Mouse (Mus musculus) MEL (cell line): ENCODE data around the gene Numa1.

Experiments used
- BHLHE40 ChIP-seq: IDR thresholded peaks from 2 replicates; pipeline ENCODE4 v1.6.1; 2012; ENCODE audit warnings: low read depth, mild to moderate bottlenecking, inconsistent platforms, low read length, improper control_type of control experiment, borderline replicate concordance
- CHD2 ChIP-seq: IDR thresholded peaks from 2 replicates; pipeline ENCODE4 v1.6.1; 2011; ENCODE audit warnings: low read length, improper control_type of control experiment
- CTCF ChIP-seq, 3 experiments: IDR thresholded peaks in 2 of 3; conservative IDR thresholded peaks in 1 of 3; 2 replicates each; pipeline ENCODE4 v1.5.1; 2011 to 2012; ENCODE audit warnings: low read length in 3 of 3, low read depth in 2 of 3, mild to moderate bottlenecking in 2 of 3, improper control_type of control experiment in 1 of 3, inconsistent platforms in 1 of 3, mixed read lengths in 1 of 3, moderate library complexity in 1 of 3; ENCODE audit not compliant: control insufficient read depth in 1 of 3, insufficient read depth in 1 of 3, poor library complexity in 1 of 3, severe bottlenecking in 1 of 3
- ELF1 ChIP-seq: IDR thresholded peaks from 2 replicates; pipeline ENCODE4 v1.6.1; 2014; ENCODE audit warnings: low read depth, mild to moderate bottlenecking, inconsistent platforms, low read length, improper control_type of control experiment, moderate library complexity
- GATA1 ChIP-seq: IDR thresholded peaks from 2 replicates; pipeline ENCODE4 v1.6.1; 2011; ENCODE audit warnings: low read depth, low read length, improper control_type of control experiment
- MAFK ChIP-seq: IDR thresholded peaks from 2 replicates; pipeline ENCODE4 v1.6.1; 2011; ENCODE audit warnings: low read depth, mild to moderate bottlenecking, low read length, improper control_type of control experiment, borderline replicate concordance
- POLR2A ChIP-seq, 2 experiments: IDR thresholded peaks; 2 replicates each; pipeline ENCODE4 v1.6.1; 2011 to 2012; ENCODE audit warnings: low read length in 2 of 2, mild to moderate bottlenecking in 2 of 2, control low read depth in 1 of 2, improper control_type of control experiment in 1 of 2, low read depth in 1 of 2, moderate library complexity in 1 of 2; ENCODE audit not compliant: control insufficient read depth in 1 of 2, insufficient read depth in 1 of 2, poor library complexity in 1 of 2
- TAL1 ChIP-seq: IDR thresholded peaks from 2 replicates; pipeline ENCODE4 v1.6.1; 2012; ENCODE audit warnings: mild to moderate bottlenecking, inconsistent platforms, low read length, moderate library complexity, mixed read lengths
- UBTF ChIP-seq: IDR thresholded peaks from 2 replicates; pipeline ENCODE4 v1.6.1; 2012; ENCODE audit warnings: low read depth, mild to moderate bottlenecking, inconsistent platforms, low read length, improper control_type of control experiment, moderate library complexity, borderline replicate concordance; ENCODE audit not compliant: insufficient read depth
- USF1 ChIP-seq: IDR thresholded peaks from 2 replicates; pipeline ENCODE4 v1.6.1; 2014; ENCODE audit warnings: low read depth, mild to moderate bottlenecking, inconsistent platforms, low read length, improper control_type of control experiment, moderate library complexity

DNA sequence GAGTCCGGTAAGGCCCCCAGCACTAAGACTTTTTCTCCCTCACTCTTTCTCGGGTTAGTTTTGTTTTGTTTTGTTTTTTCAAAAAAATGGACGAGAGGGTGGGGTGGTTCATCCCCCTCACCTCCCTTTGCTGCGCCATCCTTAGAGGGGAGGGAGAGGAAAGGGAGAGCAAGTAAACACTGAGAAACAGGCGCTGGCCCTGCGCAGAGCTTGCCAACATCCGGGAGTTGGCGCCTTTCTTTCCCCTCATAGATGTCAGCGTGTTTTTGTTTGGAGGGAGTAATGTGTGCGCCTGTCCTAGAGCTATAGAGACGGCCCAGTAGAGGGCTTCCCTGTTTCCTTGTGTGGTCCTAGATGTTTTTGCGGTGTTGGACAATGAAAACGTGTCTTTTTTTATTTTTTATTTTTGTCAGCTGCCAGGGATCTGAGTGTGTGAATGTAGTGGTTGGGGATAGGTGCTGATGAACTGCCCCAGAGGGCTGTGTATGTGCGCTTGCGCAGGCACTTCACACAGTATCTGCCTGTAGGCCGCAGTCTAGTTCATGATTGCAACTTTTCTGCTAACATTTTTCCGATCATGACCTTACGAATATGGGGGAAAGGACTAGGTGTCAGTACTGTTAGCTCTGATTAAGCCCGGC is 37.0 kb downstream of the Numa1 start:
- TF ChIP-seq GATA1 = no peak
- TF ChIP-seq UBTF = no peak
- TF ChIP-seq USF1 = no peak
- no peak for TF ChIP-seq BHLHE40
- no peak for TF ChIP-seq ELF1
- TF ChIP-seq CTCF (IDR thresholded peaks at IDR 0.05 in 2 of 3, conservative IDR thresholded peaks at IDR 0.05 in 1 of 3; ENCODE audit: control insufficient read depth in 1 of 3, insufficient read depth in 1 of 3, low read depth in 2 of 3, low read length in 3 of 3, poor library complexity in 1 of 3, severe bottlenecking in 1 of 3) = no peak
- no peak for TF ChIP-seq MAFK
- no peak for TF ChIP-seq TAL1
- TF ChIP-seq POLR2A (IDR thresholded peaks at IDR 0.05; ENCODE audit: control insufficient read depth in 1 of 2, insufficient read depth in 1 of 2, low read depth in 1 of 2, low read length in 2 of 2, poor library complexity in 1 of 2) = no peak; a peak in 1 of 4 replicates
- TF ChIP-seq CHD2 = no peak
